In the genomic region with DNA sequence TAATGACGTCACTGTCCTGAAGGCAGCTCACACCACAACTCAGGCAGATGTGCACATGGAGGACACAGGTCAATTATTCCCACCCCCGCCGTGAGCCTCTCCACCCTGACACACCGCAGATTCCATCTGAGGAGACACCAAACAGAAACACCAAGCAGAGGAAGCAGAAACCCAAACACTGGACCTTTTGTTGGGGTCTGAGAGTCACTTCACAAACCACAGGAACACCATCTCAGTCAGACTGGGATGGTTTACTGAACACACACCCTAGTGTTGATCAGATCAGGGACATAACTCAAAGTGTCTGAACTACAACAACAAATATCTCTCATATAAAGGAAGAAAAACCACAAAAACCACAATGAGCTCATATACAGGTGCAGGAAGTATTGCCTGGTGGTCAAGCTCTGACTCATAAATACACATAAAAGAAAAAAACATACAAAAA, we compare ENCODE assay signal across 15 mouse cellular contexts. TPM values are rescaled to one million over a fixed set of nuclear protein-coding genes. Genes with fewer than 3 reads are reported as not detected.
DNase-seq lines count a peak whose midpoint lies in the region; ATAC-seq lines count a peak whose summit lies in the region.
"Had no signal": no experiment of that assay in that cellular context is flagged by ENCODE, and none has a peak within 500 bp of the region (broad histone marks: within the 10 kb centered on the region; RNA-seq: fewer than 3 reads in every experiment).

No protein-coding gene starts in this region.

- ATAC-seq in monocyte, adult 5-6 weeks (replicated peaks; ENCODE audit: insufficient number of reproducible peaks, low FRiP score, low TSS enrichment, poor library complexity, severe bottlenecking) = peak; percentile 72
- no peak for ATAC-seq in erythroblast, adult 5-6 weeks (replicated peaks; ENCODE audit: low FRiP score, poor library complexity, severe bottlenecking)
- ATAC-seq: intestine, postnatal 0 days; midbrain, embryonic 16.5 days had no signal

- peak; percentile 90 for DNase-seq in 3T3-L1 (ENCODE audit: low read depth, low spot score)
- peak; percentile 83 for DNase-seq in CD4-positive helper T cell, adult 2 months (ENCODE audit: low read depth, low spot score)
- peak; percentile 31 for DNase-seq in c-Kit-positive CD71-negative TER-119-negative erythroid progenitor cells, embryonic 14.5 days (ENCODE audit: low read depth)
- DNase-seq in adrenal gland, adult 8-10 months = no peak
- DNase-seq in kidney, adult 18-20 months = no peak
- DNase-seq: adrenal gland, postnatal 14 days; embryo, embryonic 11 days; heart, adult 18-20 months; heart, postnatal 10 days; liver, embryonic 13.5 days; lung, postnatal 4 days had no signal

RNA-seq across cellular contexts. Expression of gene Srpk2, which starts 34.5 kb away (rescaled TPM):
- total RNA-seq in monocyte, adult 5-6 weeks (2017) = 26.5 to 58.8 TPM (median 33.6 TPM) in 3 replicates
- 15.2 and 18.2 TPM in 2 replicates for total RNA-seq in erythroblast, adult 5-6 weeks (2015; ENCODE audit: low replicate concordance)
- total RNA-seq in erythroblast, adult 5-6 weeks (2017; ENCODE audit: low replicate concordance) = 18.7 and 20.8 TPM in 2 replicates
- total RNA-seq in adrenal gland, adult 8-10 months (2022) = 10 to 100 TPM; 59.9 to 75.7 (median 66.8) TPM

Comparison
In these comparisons a context has a peak if more than half of its experiments do, and no peak if none do; other contexts are left out.
1. DNase-seq: peak in 3T3-L1 (single experiment), CD4-positive helper T cell, adult 2 months (single experiment) and c-Kit-positive CD71-negative TER-119-negative erythroid progenitor cells, embryonic 14.5 days (single experiment); none in adrenal gland, adult 8-10 months (single experiment) and kidney, adult 18-20 months (single experiment).